Mouse (Mus musculus) forebrain, embryonic 11.5 days (tissue): ENCODE measurements at regions not wholly inside any gene's neighbourhood (a gene's known extent, or its start where the extent isn't known, plus 50 kb on each side); places are given as distances from the start of the nearest gene placed in this dataset.

ENCODE experiments used
- ATAC-seq: fragments of 200-750 bp; cut with Nextera tagmentation; replicated peaks from 2 replicates; pipeline ENCODE4 v1.8.0; 2017; ENCODE audit warnings: moderate TSS enrichment; ENCODE audit not compliant: low FRiP score
- DNase-seq: peaks from one replicate; pipeline ENCODE4 v3.0.0-alpha.2; 2017; ENCODE audit warnings: low spot score
- H3K27ac ChIP-seq: fragments of 300-500 bp; sonication (generic); 2 replicates; pipeline ENCODE4 v1.5.1; 2014; ENCODE audit warnings: low read depth, low read length
- H3K27me3 ChIP-seq: fragments of 300-500 bp; sonication (generic); 2 replicates; pipeline ENCODE4 v1.6.1; 2014; ENCODE audit warnings: mild to moderate bottlenecking, low read length, mixed read lengths; ENCODE audit not compliant: control insufficient read depth, insufficient read depth
- H3K36me3 ChIP-seq: fragments of 300-500 bp; sonication (generic); 2 replicates; pipeline ENCODE4 v1.6.1; 2014; ENCODE audit warnings: mild to moderate bottlenecking, low read length, moderate library complexity, mixed read lengths; ENCODE audit not compliant: control insufficient read depth, insufficient read depth
- H3K4me1 ChIP-seq: fragments of 300-500 bp; sonication (generic); replicated peaks from 2 replicates; pipeline ENCODE4 v1.6.1; 2014; ENCODE audit warnings: low read length, mixed read lengths; ENCODE audit not compliant: control insufficient read depth, insufficient read depth
- H3K4me2 ChIP-seq: fragments of 300-500 bp; sonication (generic); 2 replicates; pipeline ENCODE4 v1.6.1; 2014; ENCODE audit warnings: low read depth, mild to moderate bottlenecking, low read length, moderate library complexity, mixed read lengths; ENCODE audit not compliant: severe bottlenecking
- H3K4me3 ChIP-seq: fragments of 300-500 bp; sonication (generic); 2 replicates; pipeline ENCODE4 v1.5.1; 2014; ENCODE audit warnings: low read depth, low read length
- H3K9ac ChIP-seq: fragments of 300-500 bp; sonication (generic); 2 replicates; pipeline ENCODE4 v1.6.1; 2014; ENCODE audit warnings: low read length
- H3K9me3 ChIP-seq: fragments of 300-500 bp; sonication (generic); 2 replicates; pipeline ENCODE4 v1.6.1; 2016; ENCODE audit warnings: low read length, mixed read lengths; ENCODE audit not compliant: control insufficient read depth
- WGBS: fragments of 180-500 bp; shearing (Covaris S2); extraction: QIAGEN DNeasy Blood & Tissue Kit; methylation state at CpG from one replicate; pipeline ENCODE4 v1.1.7; 2014; 5-methylcytosine and 5-hydroxymethylcytosine counted together

DNA sequence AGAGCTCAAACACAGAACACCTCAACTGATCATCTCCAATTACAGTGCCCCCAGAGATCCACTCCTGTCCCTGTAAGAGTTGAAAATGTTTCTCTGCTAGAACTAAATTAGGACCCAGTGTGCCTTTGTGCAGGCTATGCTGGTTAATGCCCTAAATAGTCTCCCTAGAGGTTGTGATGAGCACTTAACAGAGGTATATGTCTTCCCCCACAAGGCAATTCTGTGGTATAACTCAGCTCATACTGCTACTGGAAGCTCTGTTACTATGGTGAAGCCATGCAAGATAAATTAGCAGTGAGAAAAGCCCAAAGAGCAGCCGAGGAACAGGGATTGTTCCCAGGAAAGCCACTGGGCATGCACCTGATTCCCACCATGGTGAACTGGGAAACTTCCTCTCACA lies 1450.9 kb upstream of the Gm6569 start:
- Histone ChIP-seq H3K4me1 (no peaks in the 10 kb centered on the region; the same call in 1 of the 2 replicates), H3K4me3 (no peak overlapping the region), H3K9me3 (no peaks in the 10 kb centered on the region), H3K4me2 (no peak overlapping the region), H3K27me3 (no peaks in the 10 kb centered on the region), H3K27ac (no peak overlapping the region), H3K36me3 (no peaks in the 10 kb centered on the region), H3K9ac (no peak overlapping the region)
- no peak for DNase-seq
- 0 out of 2 replicates have a peak, but pooled peaks have one; percentile 21 for ATAC-seq
- WGBS = 55% methylated on average over 1 of the region's 1 CpGs

DNA sequence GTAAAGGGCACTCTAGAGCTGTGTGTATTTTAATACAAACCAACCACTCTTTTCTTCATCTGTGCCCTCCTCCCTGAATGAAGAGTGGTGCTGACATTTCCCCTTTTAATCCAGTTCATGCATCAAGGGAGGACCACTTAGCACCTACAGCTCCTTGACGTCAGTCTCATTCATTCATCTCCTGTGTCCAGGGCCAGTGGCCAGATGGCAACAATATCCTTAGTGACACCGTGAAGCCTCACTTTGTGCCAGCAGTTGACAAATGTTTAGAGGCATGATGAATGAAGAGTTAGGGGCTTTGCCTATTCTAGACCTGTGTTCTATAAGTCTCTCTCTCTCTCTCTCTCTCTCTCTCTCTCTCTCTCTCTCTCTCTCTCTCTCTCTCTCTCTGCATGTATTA lies 1441.1 kb upstream of the Gm6569 start:
- DNase-seq = no peak
- no peak overlapping the region for H3K4me2 ChIP-seq
- 82% methylated on average over 2 of the region's 2 CpGs for WGBS
- H3K9ac ChIP-seq = no peak overlapping the region
- no peak overlapping the region for H3K4me3 ChIP-seq
- no peak overlapping the region for H3K27ac ChIP-seq
- ATAC-seq = no peak
- H3K4me1 ChIP-seq = no peaks in the 10 kb centered on the region
- H3K9me3 ChIP-seq = no peaks in the 10 kb centered on the region
- no peaks in the 10 kb centered on the region for H3K27me3 ChIP-seq
- no peaks in the 10 kb centered on the region for H3K36me3 ChIP-seq

DNA sequence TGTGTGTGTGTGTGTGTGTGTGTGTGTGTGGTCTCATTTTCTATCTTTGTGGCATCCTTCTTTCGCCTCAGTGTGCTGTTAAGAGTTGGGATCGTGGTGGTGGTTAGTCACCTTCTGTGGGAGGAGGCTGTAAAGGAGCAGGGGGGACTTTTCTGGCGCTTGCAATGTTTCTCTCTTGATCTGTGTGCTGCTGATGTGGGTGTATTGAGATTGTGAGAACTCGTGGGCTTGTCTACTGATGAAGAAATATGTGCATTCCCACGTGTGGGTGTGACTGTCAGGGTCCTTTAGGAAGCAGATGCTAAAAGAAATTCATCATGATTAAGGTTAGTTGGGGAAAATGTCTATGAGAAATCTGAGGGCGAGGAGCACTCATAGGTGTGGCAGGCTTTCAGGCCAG lies 1422.4 kb upstream of the Gm6569 start:
- no peaks in the 10 kb centered on the region for H3K4me1 ChIP-seq
- H3K4me3 ChIP-seq = no peak overlapping the region
- DNase-seq (no peak), ATAC-seq (no peak)
- no peak overlapping the region for H3K4me2 ChIP-seq
- H3K27ac ChIP-seq = no peak overlapping the region
- 81% methylated on average over 6 of the region's 6 CpGs for WGBS
- H3K9ac ChIP-seq = no peak overlapping the region
- no peaks in the 10 kb centered on the region for H3K27me3 ChIP-seq
- H3K36me3 ChIP-seq = no peaks in the 10 kb centered on the region
- H3K9me3 ChIP-seq = no peaks in the 10 kb centered on the region
